Mouse (Mus musculus): ENCODE measurements around the gene Il6st. TPM values are rescaled to one million over a fixed set of nuclear protein-coding genes. Genes with fewer than 3 reads are reported as not detected.

The Il6st gene
- polyA plus RNA-seq, 1 experiment = 33.6 TPM

GRCm38 (mm10) chr13:112500027-112500426, 36.2 kb downstream of the Il6st start:
- 97% methylated on average over 4 of the region's 4 CpGs for WGBS
- no peak overlapping the region for H3K27ac ChIP-seq (ENCODE audit: insufficient read depth, low read depth, low read length)

GRCm38 (mm10) chr13:112500466-112500865, 36.6 kb downstream of the Il6st start:
- TF ChIP-seq POLR2A (IDR thresholded peaks at IDR 0.05; ENCODE audit: low read depth, low read length) (no peak), CTCF (conservative IDR thresholded peaks at IDR 0.05; ENCODE audit: insufficient read depth, insufficient read length, low read depth, low read length) (no peak)
- peaks cover 22% of the 10 kb centered on the region for H3K36me3 ChIP-seq (ENCODE audit: control insufficient read depth, insufficient read depth, low read length)
- WGBS = 90% methylated on average over 9 of the region's 9 CpGs

More at GRCm38 (mm10) chr13:112500027-112500426, 36.2 kb downstream of the Il6st start:
- TF ChIP-seq POLR2A (IDR thresholded peaks at IDR 0.05; ENCODE audit: low read depth, low read length) (no peak), CTCF (conservative IDR thresholded peaks at IDR 0.05; ENCODE audit: insufficient read depth, insufficient read length, low read depth, low read length) (no peak)
- no peak for DNase-seq
- Histone ChIP-seq H3K27me3 (replicated peaks; ENCODE audit: control insufficient read depth, insufficient read depth, low read length) (no peaks in the 10 kb centered on the region), H3K4me1 (ENCODE audit: control insufficient read depth, insufficient read depth, low read length) (no peaks in the 10 kb centered on the region), H3K4me3 (ENCODE audit: insufficient read depth, low read depth, low read length) (no peak overlapping the region), H3K36me3 (ENCODE audit: control insufficient read depth, insufficient read depth, low read length) (peaks cover 19% of the 10 kb centered on the region)

GRCm38 (mm10) chr13:112503846-112504245, 40.0 kb downstream of the Il6st start:
- Histone ChIP-seq H3K4me1 (ENCODE audit: control insufficient read depth, insufficient read depth, low read length) (no peaks in the 10 kb centered on the region), H3K27me3 (replicated peaks; ENCODE audit: control insufficient read depth, insufficient read depth, low read length) (no peaks in the 10 kb centered on the region), H3K36me3 (ENCODE audit: control insufficient read depth, insufficient read depth, low read length) (peaks cover 21% of the 10 kb centered on the region), H3K4me3 (ENCODE audit: insufficient read depth, low read depth, low read length) (no peak overlapping the region), H3K27ac (ENCODE audit: insufficient read depth, low read depth, low read length) (no peak overlapping the region)
- DNase-seq = no peak
- WGBS = 72% methylated on average over 13 of the region's 13 CpGs
- TF ChIP-seq POLR2A (IDR thresholded peaks at IDR 0.05; ENCODE audit: low read depth, low read length) (no peak), CTCF (conservative IDR thresholded peaks at IDR 0.05; ENCODE audit: insufficient read depth, insufficient read length, low read depth, low read length) (no peak)

More at GRCm38 (mm10) chr13:112500466-112500865, 36.6 kb downstream of the Il6st start:
- no peaks in the 10 kb centered on the region for H3K4me1 ChIP-seq (ENCODE audit: control insufficient read depth, insufficient read depth, low read length)
- H3K27me3 ChIP-seq (replicated peaks; ENCODE audit: control insufficient read depth, insufficient read depth, low read length) = no peaks in the 10 kb centered on the region
- H3K4me3 ChIP-seq (ENCODE audit: insufficient read depth, low read depth, low read length) = no peak overlapping the region
- no peak for DNase-seq
- H3K27ac ChIP-seq (ENCODE audit: insufficient read depth, low read depth, low read length) = no peak overlapping the region

GRCm38 (mm10) chr13:112505436-112505835, 41.6 kb downstream of the Il6st start:
- 92% methylated on average over 6 of the region's 6 CpGs for WGBS

GRCm38 (mm10) chr13:112506766-112507165, 42.9 kb downstream of the Il6st start:
- no peak for DNase-seq
- Histone ChIP-seq H3K4me1 (ENCODE audit: control insufficient read depth, insufficient read depth, low read length) (no peaks in the 10 kb centered on the region), H3K27ac (ENCODE audit: insufficient read depth, low read depth, low read length) (no peak overlapping the region), H3K36me3 (ENCODE audit: control insufficient read depth, insufficient read depth, low read length) (peaks cover 15% of the 10 kb centered on the region), H3K4me3 (ENCODE audit: insufficient read depth, low read depth, low read length) (no peak overlapping the region), H3K27me3 (replicated peaks; ENCODE audit: control insufficient read depth, insufficient read depth, low read length) (no peaks in the 10 kb centered on the region)
- TF ChIP-seq CTCF (conservative IDR thresholded peaks at IDR 0.05; ENCODE audit: insufficient read depth, insufficient read length, low read depth, low read length) (no peak), POLR2A (IDR thresholded peaks at IDR 0.05; ENCODE audit: low read depth, low read length) (no peak)
- WGBS = 70% methylated on average over 13 of the region's 13 CpGs

More at GRCm38 (mm10) chr13:112505436-112505835, 41.6 kb downstream of the Il6st start:
- Histone ChIP-seq H3K27me3 (replicated peaks; ENCODE audit: control insufficient read depth, insufficient read depth, low read length) (no peaks in the 10 kb centered on the region), H3K27ac (ENCODE audit: insufficient read depth, low read depth, low read length) (no peak overlapping the region), H3K4me1 (ENCODE audit: control insufficient read depth, insufficient read depth, low read length) (no peaks in the 10 kb centered on the region), H3K4me3 (ENCODE audit: insufficient read depth, low read depth, low read length) (no peak overlapping the region), H3K36me3 (ENCODE audit: control insufficient read depth, insufficient read depth, low read length) (peaks cover 18% of the 10 kb centered on the region)
- DNase-seq = no peak
- TF ChIP-seq POLR2A (IDR thresholded peaks at IDR 0.05; ENCODE audit: low read depth, low read length) (no peak), CTCF (conservative IDR thresholded peaks at IDR 0.05; ENCODE audit: insufficient read depth, insufficient read length, low read depth, low read length) (no peak)

- Histone ChIP-seq H3K27ac (ENCODE audit: insufficient read depth, low read depth, low read length) (no peak overlapping the region), H3K4me1 (ENCODE audit: control insufficient read depth, insufficient read depth, low read length) (no peaks in the 10 kb centered on the region), H3K4me3 (ENCODE audit: insufficient read depth, low read depth, low read length) (no peak overlapping the region), H3K36me3 (ENCODE audit: control insufficient read depth, insufficient read depth, low read length) (peaks cover 14% of the 10 kb centered on the region), H3K27me3 (replicated peaks; ENCODE audit: control insufficient read depth, insufficient read depth, low read length) (no peaks in the 10 kb centered on the region)
- TF ChIP-seq CTCF (conservative IDR thresholded peaks at IDR 0.05; ENCODE audit: insufficient read depth, insufficient read length, low read depth, low read length) = no peak
- TF ChIP-seq POLR2A (IDR thresholded peaks at IDR 0.05; ENCODE audit: low read depth, low read length) = no peak
- no peak for DNase-seq
- 65% methylated on average over 13 of the region's 13 CpGs for WGBS
Observed at GRCm38 (mm10) chr13:112507691-112508090, 43.8 kb downstream of the Il6st start.

GRCm38 (mm10) chr13:112508487-112508886, 44.6 kb downstream of the Il6st start:
- no peak for DNase-seq
- no peaks in the 10 kb centered on the region for H3K27me3 ChIP-seq (replicated peaks; ENCODE audit: control insufficient read depth, insufficient read depth, low read length)
- H3K36me3 ChIP-seq (ENCODE audit: control insufficient read depth, insufficient read depth, low read length) = peaks cover 9% of the 10 kb centered on the region
- no peak for TF ChIP-seq CTCF (conservative IDR thresholded peaks at IDR 0.05; ENCODE audit: insufficient read depth, insufficient read length, low read depth, low read length)
- TF ChIP-seq POLR2A (IDR thresholded peaks at IDR 0.05; ENCODE audit: low read depth, low read length) = no peak
- 77% methylated on average over 5 of the region's 5 CpGs for WGBS
- H3K4me1 ChIP-seq (ENCODE audit: control insufficient read depth, insufficient read depth, low read length) = no peaks in the 10 kb centered on the region
- H3K4me3 ChIP-seq (ENCODE audit: insufficient read depth, low read depth, low read length) = no peak overlapping the region
- no peak overlapping the region for H3K27ac ChIP-seq (ENCODE audit: insufficient read depth, low read depth, low read length)
